Mouse (Mus musculus) heart, postnatal 0 days (tissue): ENCODE measurements at regions not wholly inside any gene's neighbourhood (a gene's known extent, or its start where the extent isn't known, plus 50 kb on each side); places are given as distances from the start of the nearest gene placed in this dataset.

Experiments
- ATAC-seq: fragments of 200-750 bp; cut with Nextera tagmentation; 2 replicates; pipeline ENCODE4 v1.8.0; 2017; ENCODE audit warnings: low read depth, moderate number of reproducible peaks, moderate library complexity; ENCODE audit not compliant: insufficient read depth
- DNase-seq: peaks from one replicate; pipeline ENCODE4 v3.0.0-alpha.2; 2016; ENCODE audit warnings: low spot score
- H3K27ac ChIP-seq: fragments of 300-500 bp; sonication (generic); 2 replicates; pipeline ENCODE4 v1.5.1; 2014; ENCODE audit warnings: low read depth, mild to moderate bottlenecking
- H3K27me3 ChIP-seq: fragments of 300-500 bp; sonication (generic); 2 replicates; pipeline ENCODE4 v1.6.1; 2014; ENCODE audit warnings: low read length, mixed read lengths; ENCODE audit not compliant: control insufficient read depth, insufficient read depth
- H3K36me3 ChIP-seq: fragments of 300-500 bp; sonication (generic); replicated peaks from 2 replicates; pipeline ENCODE4 v1.6.1; 2014; ENCODE audit warnings: low read length, mixed read lengths; ENCODE audit not compliant: control insufficient read depth, insufficient read depth
- H3K4me1 ChIP-seq: fragments of 300-500 bp; sonication (generic); 2 replicates; pipeline ENCODE4 v1.6.1; 2014; ENCODE audit warnings: antibody characterized with exemption; ENCODE audit not compliant: control insufficient read depth, insufficient read depth
- H3K4me2 ChIP-seq: fragments of 300-500 bp; sonication (generic); 2 replicates; pipeline ENCODE4 v1.6.1; 2014; ENCODE audit warnings: low read depth, mild to moderate bottlenecking, low read length, moderate library complexity
- H3K4me3 ChIP-seq: fragments of 300-500 bp; sonication (generic); 2 replicates; pipeline ENCODE4 v1.5.1; 2014; ENCODE audit warnings: low read depth, low read length
- H3K9ac ChIP-seq: fragments of 300-500 bp; sonication (generic); replicated peaks from 2 replicates; pipeline ENCODE4 v1.6.1; 2014; ENCODE audit warnings: low read depth, low read length, mixed read lengths
- H3K9me3 ChIP-seq: fragments of 300-500 bp; sonication (generic); replicated peaks from 2 replicates; pipeline ENCODE4 v1.6.1; 2016; ENCODE audit warnings: low read length; ENCODE audit not compliant: control insufficient read depth
- CTCF ChIP-seq: IDR thresholded peaks from 2 replicates; pipeline ENCODE4 v1.5.1; 2016; ENCODE audit warnings: antibody characterized with exemption, control low read depth, low read depth
- EP300 ChIP-seq: IDR thresholded peaks from 2 replicates; pipeline ENCODE4 v1.6.1; 2016; ENCODE audit warnings: antibody characterized with exemption, low read depth
- WGBS: fragments of 180-500 bp; shearing (Covaris S2); extraction: QIAGEN DNeasy Blood & Tissue Kit; methylation state at CpG from one replicate; pipeline ENCODE4 v1.1.7; 2014; 5-methylcytosine and 5-hydroxymethylcytosine counted together

- Histone ChIP-seq H3K4me1 (no peaks in the 10 kb centered on the region), H3K27me3 (no peaks in the 10 kb centered on the region), H3K4me3 (no peak overlapping the region), H3K9me3 (no peaks in the 10 kb centered on the region), H3K27ac (no peak overlapping the region), H3K36me3 (no peaks in the 10 kb centered on the region), H3K4me2 (no peak overlapping the region), H3K9ac (no peak overlapping the region)
- 62% methylated on average over 5 of the region's 5 CpGs for WGBS
- TF ChIP-seq EP300 = no peak
- TF ChIP-seq CTCF = peak; percentile 16; the same call in 1 of the 2 replicates
- DNase-seq (no peak), ATAC-seq (no peak)
These were observed 53.0 kb downstream of the Gm12689 start for GRCm38 (mm10) chr4:99348674-99349073.

GRCm38 (mm10) chr4:99353122-99353774 lies 57.5 kb downstream of the Gm12689 start:
- no peak overlapping the region for H3K4me3 ChIP-seq
- H3K36me3 ChIP-seq = no peaks in the 10 kb centered on the region
- no peak for TF ChIP-seq CTCF
- no peak for TF ChIP-seq EP300
- no peak overlapping the region for H3K27ac ChIP-seq
- H3K4me2 ChIP-seq = no peak overlapping the region
- no peak overlapping the region for H3K9ac ChIP-seq
- no peaks in the 10 kb centered on the region for H3K27me3 ChIP-seq
- H3K9me3 ChIP-seq = no peaks in the 10 kb centered on the region
- DNase-seq (no peak), ATAC-seq (no peak)
- WGBS = 51% methylated on average over 8 of the region's 8 CpGs
- H3K4me1 ChIP-seq = no peaks in the 10 kb centered on the region

GRCm38 (mm10) chr4:99354241-99354640 lies 58.5 kb downstream of the Gm12689 start:
- H3K4me2 ChIP-seq = peak overlapping the region; percentile 23; the same call in 1 of the 2 replicates
- ATAC-seq (no peak), DNase-seq (no peak)
- no peaks in the 10 kb centered on the region for H3K27me3 ChIP-seq
- no peaks in the 10 kb centered on the region for H3K9me3 ChIP-seq
- TF ChIP-seq EP300 (no peak), CTCF (no peak)
- H3K27ac ChIP-seq = no peak overlapping the region
- no peak overlapping the region for H3K9ac ChIP-seq
- H3K4me3 ChIP-seq = no peak overlapping the region
- 67% methylated on average over 17 of the region's 17 CpGs for WGBS
- no peaks in the 10 kb centered on the region for H3K36me3 ChIP-seq
- H3K4me1 ChIP-seq = no peaks in the 10 kb centered on the region

- no peak overlapping the region for H3K27ac ChIP-seq
- no peak overlapping the region for H3K9ac ChIP-seq
- DNase-seq (no peak), ATAC-seq (no peak)
- no peak overlapping the region for H3K4me3 ChIP-seq
- peak overlapping the region; percentile 23; the same call in 1 of the 2 replicates for H3K4me2 ChIP-seq
- no peaks in the 10 kb centered on the region for H3K27me3 ChIP-seq
- no peaks in the 10 kb centered on the region for H3K4me1 ChIP-seq
- no peak for TF ChIP-seq EP300
- no peak for TF ChIP-seq CTCF
- no peaks in the 10 kb centered on the region for H3K36me3 ChIP-seq
- WGBS = 50% methylated on average over 9 of the region's 9 CpGs
- no peaks in the 10 kb centered on the region for H3K9me3 ChIP-seq
These were observed 59.1 kb downstream of the Gm12689 start for GRCm38 (mm10) chr4:99354835-99355234.

GRCm38 (mm10) chr4:99368036-99368435 lies 72.3 kb downstream of the Gm12689 start:
- no peaks in the 10 kb centered on the region for H3K9me3 ChIP-seq
- no peaks in the 10 kb centered on the region for H3K4me1 ChIP-seq
- no peaks in the 10 kb centered on the region for H3K27me3 ChIP-seq
- H3K4me3 ChIP-seq = no peak overlapping the region
- H3K4me2 ChIP-seq = no peak overlapping the region; the same call in 1 of the 2 replicates
- H3K27ac ChIP-seq = no peak overlapping the region
- ATAC-seq = peak; percentile 33; the same call in 1 of the 2 replicates
- TF ChIP-seq CTCF (no peak), EP300 (no peak)
- no peak overlapping the region for H3K9ac ChIP-seq
- no peaks in the 10 kb centered on the region for H3K36me3 ChIP-seq
- peak; percentile 60 for DNase-seq
- WGBS = 56% methylated on average over 9 of the region's 9 CpGs

GRCm38 (mm10) chr4:99371162-99371561 lies 75.5 kb downstream of the Gm12689 start:
- Histone ChIP-seq H3K27ac (no peak overlapping the region), H3K4me2 (no peak overlapping the region), H3K9me3 (no peaks in the 10 kb centered on the region), H3K27me3 (no peaks in the 10 kb centered on the region), H3K4me3 (no peak overlapping the region), H3K4me1 (no peaks in the 10 kb centered on the region), H3K36me3 (no peaks in the 10 kb centered on the region), H3K9ac (no peak overlapping the region)
- DNase-seq (no peak), ATAC-seq (no peak)
- TF ChIP-seq CTCF (no peak), EP300 (no peak)
- WGBS = 70% methylated on average over 5 of the region's 5 CpGs
